Mouse (Mus musculus): ENCODE measurements at regions not wholly inside any gene's neighbourhood (a gene's known extent, or its start where the extent isn't known, plus 50 kb on each side); places are given as distances from the start of the nearest gene placed in this dataset.
A peak's percentile ranks its signal among the peaks of the same experiment; 100 is the strongest.
"Not testable (repeated sequence)": the region's sequence is repeated elsewhere in the genome, so short reads cannot be mapped to it uniquely, and the experiment has no call there.

DNA sequence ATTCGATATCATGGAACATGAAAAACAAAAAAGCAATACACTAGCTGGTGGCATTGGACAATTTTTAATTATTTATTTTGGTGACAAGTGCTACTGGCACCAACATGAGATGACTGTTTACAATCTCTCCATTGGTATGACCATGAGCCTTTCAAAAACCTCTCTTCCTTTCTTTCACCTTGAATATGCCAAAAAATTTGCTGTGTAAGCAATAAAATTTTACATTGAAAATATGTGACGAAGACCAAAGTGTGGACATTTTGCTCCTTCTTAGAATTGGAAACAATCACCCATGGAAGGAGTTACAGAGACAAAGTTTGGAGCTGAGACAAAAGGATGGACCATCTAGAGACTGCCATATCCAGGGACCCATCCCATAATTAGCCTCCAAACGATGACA lies 83.4 kb upstream of the Gm49339 start:
- not testable (repeated sequence) for DNase-seq (ENCODE audit: low spot score)

- DNase-seq (ENCODE audit: low spot score), result peak; percentile 91
Measured at GRCm38 (mm10) chr10:51405141-51405540, 75.3 kb upstream of the Gm49339 start.

- no peak for DNase-seq (ENCODE audit: low spot score)
Measured at GRCm38 (mm10) chr10:51412795-51413194, 67.6 kb upstream of the Gm49339 start.

GRCm38 (mm10) chr10:51414512-51414911 lies 65.9 kb upstream of the Gm49339 start:
- DNase-seq (ENCODE audit: low spot score), result peak; percentile 6

DNA sequence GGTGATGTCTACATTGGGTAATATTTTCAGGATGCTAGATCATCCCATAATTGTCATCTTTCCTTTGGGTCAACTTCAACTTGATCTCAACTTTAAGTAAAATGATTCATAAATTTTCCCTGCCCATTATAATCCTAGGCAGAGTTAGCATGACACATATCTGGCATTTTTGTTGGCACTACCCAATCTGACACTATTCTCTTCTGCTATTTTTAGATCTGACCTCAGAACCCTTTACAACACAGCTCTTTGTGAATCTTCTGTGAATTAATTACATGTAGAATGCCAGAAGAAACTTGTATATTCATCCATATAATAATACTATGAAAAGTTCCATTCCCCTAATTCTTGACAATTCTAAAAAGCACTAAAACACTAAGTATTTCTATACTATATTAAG lies 63.7 kb upstream of the Gm49339 start:
- DNase-seq (ENCODE audit: low spot score), result no peak

DNA sequence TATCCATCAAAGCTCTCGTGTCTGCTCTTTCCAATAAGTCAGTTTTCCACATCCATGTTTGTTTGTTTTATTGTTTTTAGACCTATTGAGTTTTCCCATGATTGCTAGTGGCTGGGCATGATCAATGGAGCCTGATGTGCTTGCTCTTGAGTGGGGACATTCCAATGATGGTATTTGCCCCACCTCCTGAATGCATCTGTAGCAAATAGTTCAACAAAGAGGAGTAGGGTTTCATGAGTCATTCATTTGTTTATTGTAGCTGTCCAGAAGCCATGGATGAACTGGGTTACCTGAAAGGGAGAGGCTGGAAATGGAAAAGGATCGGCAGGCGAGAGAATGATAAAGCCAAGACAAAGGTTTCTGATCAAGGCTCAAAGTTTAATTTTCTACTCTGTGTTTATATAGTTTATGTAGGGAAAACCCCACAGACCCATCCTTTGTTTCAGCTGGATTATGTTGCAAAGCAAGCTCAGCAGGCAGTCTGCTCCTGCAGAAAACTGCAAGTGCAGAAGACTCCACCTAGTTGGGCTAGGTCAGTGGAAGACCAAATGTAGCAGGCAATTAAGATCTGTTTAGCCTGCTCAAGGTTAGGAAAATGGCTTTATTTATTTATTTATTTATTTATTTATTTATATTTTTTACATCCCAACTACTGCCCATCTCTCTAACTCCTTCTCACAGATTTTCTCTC lies 63.0 kb upstream of the Gm49339 start:
- DNase-seq (ENCODE audit: low spot score), result no peak

DNA sequence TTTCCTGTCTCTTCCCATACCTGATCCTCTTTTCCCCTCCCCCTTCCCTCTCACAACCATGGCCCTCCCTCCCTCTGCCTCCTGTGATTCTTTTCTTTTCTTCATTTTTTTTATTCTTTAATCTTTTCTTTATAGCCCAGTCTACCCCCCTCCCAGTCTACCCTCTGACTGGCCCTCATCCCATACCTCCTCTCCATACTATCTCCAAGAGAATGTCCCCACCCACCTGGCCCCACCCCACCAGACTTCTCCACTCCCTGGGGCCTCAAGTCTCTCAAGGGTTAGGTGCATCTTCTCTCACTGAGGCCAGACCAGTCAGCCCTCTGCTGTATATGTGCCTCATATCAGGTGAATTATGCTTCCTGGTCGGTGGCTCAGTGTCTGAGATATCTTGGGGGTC lies 61.9 kb upstream of the Gm49339 start:
- no peak for DNase-seq (ENCODE audit: low spot score)

DNA sequence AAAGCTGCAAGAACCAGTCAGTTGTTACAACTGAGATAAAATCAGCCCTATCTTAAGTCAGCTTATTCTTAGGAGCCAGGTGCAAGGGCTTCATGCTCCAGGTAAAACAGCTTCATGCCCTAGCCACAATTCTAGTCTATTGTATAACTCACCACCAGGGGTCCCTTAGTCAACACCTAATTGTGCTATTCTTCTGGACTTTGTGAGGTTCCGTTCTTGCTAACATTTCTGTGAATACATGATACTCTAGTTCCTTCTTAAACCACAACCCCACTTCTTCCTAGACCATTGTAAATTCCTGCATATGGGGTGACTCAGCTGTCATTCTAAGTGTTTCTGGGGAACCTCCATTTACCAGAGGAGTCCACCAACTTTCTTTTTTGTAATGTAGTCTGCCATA lies 57.9 kb upstream of the Gm49339 start:
- DNase-seq (ENCODE audit: low spot score), result no peak
